Mouse (Mus musculus) lung, adult 2 months (tissue): ENCODE data around the gene Cd9.

Source experiments
- CTCF ChIP-seq: fragments of 200-500 bp; IDR thresholded peaks from 2 replicates; pipeline ENCODE4 v1.5.1; 2011; ENCODE audit warnings: mild to moderate bottlenecking, low read length, control low read depth; ENCODE audit not compliant: insufficient read depth
- POLR2A ChIP-seq: fragments of 200-500 bp; IDR thresholded peaks from 2 replicates; pipeline ENCODE4 v1.6.1; 2011; ENCODE audit warnings: low read depth, mild to moderate bottlenecking, control low read depth, low read length, borderline replicate concordance; ENCODE audit errors: extremely low read depth

GRCm38 (mm10) chr6:125482427-125482831 lies 12.2 kb downstream of the Cd9 start:
- no peak for TF ChIP-seq CTCF
- TF ChIP-seq POLR2A, result peak; percentile 26; the same call in 1 of the 2 replicates
